Mouse (Mus musculus): ENCODE measurements at regions not wholly inside any gene's neighbourhood (a gene's known extent, or its start where the extent isn't known, plus 50 kb on each side); places are given as distances from the start of the nearest gene placed in this dataset.
"Not testable (repeated sequence)": the region's sequence is repeated elsewhere in the genome, so short reads cannot be mapped to it uniquely, and the experiment has no call there.

- not testable (repeated sequence) for DNase-seq
These were observed 63.2 kb downstream of the Hlx start for GRCm38 (mm10) chr1:184669173-184669572.

GRCm38 (mm10) chr1:184668428-184668827 is 64.0 kb downstream of the Hlx start:
- DNase-seq: no peak

GRCm38 (mm10) chr1:184668022-184668421 is 64.4 kb downstream of the Hlx start:
- no peak for DNase-seq

GRCm38 (mm10) chr1:184665243-184665642 is 67.2 kb downstream of the Hlx start:
- no peak for DNase-seq

GRCm38 (mm10) chr1:184664098-184664375 is 68.4 kb downstream of the Hlx start:
- no peak for DNase-seq

- DNase-seq: no peak
These were observed 68.9 kb downstream of the Hlx start for GRCm38 (mm10) chr1:184663300-184664097.

GRCm38 (mm10) chr1:184650541-184651105 is 81.8 kb downstream of the Hlx start:
- DNase-seq: no peak

- no peak for DNase-seq
These were observed 84.4 kb downstream of the Hlx start for GRCm38 (mm10) chr1:184647920-184648540.

- DNase-seq: no peak
These were observed 87.4 kb downstream of the Hlx start for GRCm38 (mm10) chr1:184644767-184645598.

- DNase-seq: no peak
These were observed 101.5 kb downstream of the Hlx start for GRCm38 (mm10) chr1:184630695-184631475.

GRCm38 (mm10) chr1:184629194-184629593 is 103.2 kb downstream of the Hlx start:
- no peak for DNase-seq

- DNase-seq: no peak
These were observed 103.8 kb downstream of the Hlx start for GRCm38 (mm10) chr1:184628566-184629168.

- no peak for DNase-seq
These were observed 110.0 kb downstream of the Hlx start for GRCm38 (mm10) chr1:184622462-184622861.

GRCm38 (mm10) chr1:184621950-184622349 is 110.5 kb downstream of the Hlx start:
- DNase-seq: peak; percentile 19

GRCm38 (mm10) chr1:184617853-184618454 is 114.5 kb downstream of the Hlx start:
- no peak for DNase-seq

GRCm38 (mm10) chr1:184615991-184616390 is 116.4 kb downstream of the Hlx start:
- no peak for DNase-seq

GRCm38 (mm10) chr1:184614699-184615415 is 117.6 kb downstream of the Hlx start:
- no peak for DNase-seq

- no peak for DNase-seq
These were observed 119.5 kb downstream of the Hlx start for GRCm38 (mm10) chr1:184612880-184613279.

- no peak for DNase-seq
These were observed 123.5 kb downstream of the Hlx start for GRCm38 (mm10) chr1:184608938-184609337.

GRCm38 (mm10) chr1:184608338-184608737 is 124.1 kb downstream of the Hlx start:
- no peak for DNase-seq

All from adrenal gland, postnatal 10 days (tissue).